Mouse (Mus musculus): ENCODE results near the gene Olfr681.
"Not testable (repeated sequence)": the region's sequence is repeated elsewhere in the genome, so short reads cannot be mapped to it uniquely, and the experiment has no call there.

Gene Olfr681

GRCm38 (mm10) chr7:105116536-105116935 is at the start of gene Olfr681:
Olfr681 (plus strand) TSS chr7:105116836.
- DNase-seq (ENCODE audit: low spot score) = no peak

GRCm38 (mm10) chr7:105080905-105081304 is 35.7 kb upstream of the Olfr681 start, which contains the start of gene Olfr679:
Olfr679 (plus strand) TSS chr7:105081205.
- no peak for DNase-seq (ENCODE audit: low spot score)

- not testable (repeated sequence) for DNase-seq (ENCODE audit: low spot score)
Observed at GRCm38 (mm10) chr7:105092717-105093116, 23.9 kb upstream of the Olfr681 start, which contains the start of gene Olfr680-ps1. Olfr680-ps1 (minus strand) TSS chr7:105092817.

GRCm38 (mm10) chr7:105141275-105141674 is 24.6 kb downstream of the Olfr681 start:
- no peak for DNase-seq (ENCODE audit: low spot score)

- DNase-seq (ENCODE audit: low spot score) = no peak
Observed at GRCm38 (mm10) chr7:105146912-105147311, 30.3 kb downstream of the Olfr681 start, which contains the start of gene Olfr683. Olfr683 (minus strand) TSS chr7:105147012.

- DNase-seq (ENCODE audit: low spot score) = no peak
Observed at GRCm38 (mm10) chr7:105163553-105163952, 46.9 kb downstream of the Olfr681 start, which contains the start of gene Olfr684. Olfr684 (minus strand) TSS chr7:105163653.

- DNase-seq (ENCODE audit: low spot score) = no peak
Observed at GRCm38 (mm10) chr7:105170773-105171172, 54.1 kb downstream of the Olfr681 start.

Measured in MN1 (cell line).